Mouse (Mus musculus): ENCODE data around the gene Tbcb.

DNA sequence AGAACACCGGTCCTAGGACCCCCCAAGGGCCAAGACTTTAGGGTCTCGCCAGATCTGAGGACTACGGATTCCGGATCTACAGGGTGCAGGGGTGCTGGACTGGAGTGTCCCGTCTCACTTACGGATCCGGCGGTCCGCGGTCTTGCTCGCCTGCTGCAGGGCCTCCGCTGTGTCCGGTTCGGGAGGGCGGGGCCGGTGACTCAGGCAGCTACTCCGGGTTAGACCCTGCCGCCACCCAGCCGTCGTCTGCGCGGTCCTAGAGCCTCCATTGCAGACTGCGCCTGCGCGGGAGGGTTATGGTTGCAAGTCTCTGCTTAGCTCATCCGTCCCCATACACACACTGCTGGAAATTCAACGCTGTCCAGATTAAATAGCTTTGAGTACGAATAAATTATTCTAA lies 37.2 kb downstream of the Tbcb start:
- no peak for TF ChIP-seq CTCF (IDR thresholded peaks at IDR 0.05; ENCODE audit: control insufficient read depth, insufficient read depth, insufficient read length)
- TF ChIP-seq CEBPB (IDR thresholded peaks at IDR 0.05; ENCODE audit: low read depth) = no peak
- no peak for TF ChIP-seq USF1 (IDR thresholded peaks at IDR 0.05; ENCODE audit: low read depth)
- TF ChIP-seq MAX (IDR thresholded peaks at IDR 0.05) = no peak
